Mouse (Mus musculus) heart, adult 18-20 months (tissue): ENCODE measurements around the gene Tmem107. TPM values are rescaled to one million over a fixed set of nuclear protein-coding genes. Genes with fewer than 3 reads are reported as not detected.

ENCODE experiments used
- DNase-seq, 2 experiments: peaks; one replicate each; pipeline ENCODE4 v3.0.0; 2021 to 2022; ENCODE audit warnings: mixed read lengths in 1 of 2
- long read RNA-seq, 2 experiments: library from polyadenylated mRNA; stranded (forward); transcript quantifications; one replicate each; pipeline ENCODE4 v2.0.0; 2021
- total RNA-seq, 2 experiments: library from RNA; stranded (reverse); gene quantifications; 2 replicates each; pipeline ENCODE4 v1.2.3; 2021

Gene Tmem107
- 1 to 10 TPM; 5.3 to 7.0 TPM for total RNA-seq
- long read RNA-seq, experiment 1, transcript Tmem107-201 (5 exons, 779 nt), result major isoform, 6 of 7 reads
- long read RNA-seq, experiment 1, partial matches to known transcripts, result 1 of 7 reads
- long read RNA-seq, experiment 1, other reads (novel, unspliced or antisense), result 0 of 7 reads
- long read RNA-seq, experiment 2, result 0 reads

DNA sequence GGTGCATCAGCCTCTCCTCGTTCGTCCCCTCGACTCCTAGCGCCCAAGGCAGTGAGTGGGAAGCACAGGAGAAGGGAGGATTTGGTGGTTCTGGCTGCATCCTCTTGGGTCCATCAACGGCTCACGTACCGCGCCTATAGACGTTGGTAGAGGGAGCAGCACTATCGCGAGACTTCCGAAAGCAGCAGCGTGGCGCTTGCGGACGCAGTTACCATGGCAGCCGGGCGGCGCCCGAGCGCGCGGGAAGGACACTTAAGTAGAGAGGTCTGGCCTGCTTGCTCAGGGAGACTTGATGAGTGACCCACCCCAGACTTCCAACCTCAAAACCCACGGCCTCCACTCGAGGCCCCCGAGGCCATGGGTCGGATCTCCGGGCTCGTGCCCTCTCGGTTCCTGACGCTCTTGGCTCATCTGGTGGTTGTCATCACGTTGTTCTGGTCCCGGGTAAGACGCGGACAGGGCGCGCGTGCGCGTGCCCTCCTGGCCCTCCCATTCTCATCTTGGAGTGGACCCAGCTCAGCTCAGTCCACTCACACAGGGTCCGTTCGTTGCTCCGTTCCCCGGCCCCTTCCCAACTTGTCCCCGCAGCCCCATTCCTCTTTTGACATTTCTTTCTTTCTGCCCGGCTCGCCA is at the start of gene Tmem107:
Gene Tmem107, plus strand, starts transcription at position 217 of the 633 bp plus-strand sequence.
- peak; percentile 96 to 97 for DNase-seq

DNA sequence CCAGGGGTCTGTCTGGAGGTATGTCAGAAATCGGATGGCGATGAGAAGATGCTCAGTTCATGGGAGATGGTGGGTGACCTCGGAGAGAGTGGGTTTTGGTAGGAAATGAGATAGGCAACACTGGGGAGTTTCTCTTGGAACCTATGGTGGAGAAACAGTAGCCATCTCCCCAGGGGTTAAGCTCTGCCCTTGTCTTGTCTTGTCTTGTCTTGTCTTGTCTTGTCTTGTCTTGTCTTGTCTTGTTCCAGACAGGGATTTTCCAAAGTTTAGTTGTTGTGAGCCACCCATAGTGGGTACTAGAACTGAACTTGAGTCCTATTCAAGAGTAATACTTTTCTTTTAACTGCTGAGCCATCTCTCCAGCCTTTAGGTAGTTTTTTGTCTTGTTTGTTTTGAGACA is 44.0 kb upstream of the Tmem107 start:
- no peak for DNase-seq

DNA sequence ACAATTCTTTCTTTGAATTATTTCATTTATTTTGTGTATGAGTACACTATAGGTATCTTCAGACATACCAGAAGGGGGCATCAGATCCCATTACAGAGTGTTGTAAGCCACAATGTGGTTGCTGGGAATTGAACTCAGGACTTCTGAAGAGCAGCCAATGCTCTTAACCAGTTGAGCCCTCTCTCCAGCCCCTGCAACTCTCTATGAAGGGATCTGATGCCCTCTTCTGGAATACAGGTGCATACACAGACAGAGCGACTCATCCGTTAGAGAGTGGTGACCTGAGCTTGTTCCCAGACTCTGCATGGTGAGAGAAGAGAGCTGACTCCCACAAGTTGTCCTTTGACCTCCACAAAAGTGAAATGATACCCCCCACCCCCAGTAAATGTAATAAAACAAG is 41.8 kb upstream of the Tmem107 start:
- DNase-seq, result no peak

DNA sequence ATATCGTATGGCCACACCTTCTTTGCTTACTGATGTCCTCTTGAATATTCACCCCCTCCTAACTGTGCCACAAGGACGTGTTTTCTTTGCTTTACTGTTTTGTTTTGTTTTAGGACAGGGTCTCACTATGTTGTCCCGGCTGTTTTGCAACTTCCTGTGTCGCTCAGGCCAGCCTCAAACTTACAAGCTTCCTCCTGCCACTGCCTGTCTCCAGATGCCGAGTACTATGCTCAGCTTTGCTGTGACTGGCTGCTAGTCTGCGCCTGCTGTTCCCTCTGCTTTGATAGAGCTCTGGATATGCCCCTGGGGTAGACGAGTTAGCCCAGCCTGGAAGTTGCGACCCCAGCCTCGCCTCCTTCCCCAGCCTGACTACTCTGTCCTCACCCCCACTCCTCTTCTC is 37.1 kb upstream of the Tmem107 start:
- peak in 1 of 2 experiments; percentile 25 for DNase-seq

DNA sequence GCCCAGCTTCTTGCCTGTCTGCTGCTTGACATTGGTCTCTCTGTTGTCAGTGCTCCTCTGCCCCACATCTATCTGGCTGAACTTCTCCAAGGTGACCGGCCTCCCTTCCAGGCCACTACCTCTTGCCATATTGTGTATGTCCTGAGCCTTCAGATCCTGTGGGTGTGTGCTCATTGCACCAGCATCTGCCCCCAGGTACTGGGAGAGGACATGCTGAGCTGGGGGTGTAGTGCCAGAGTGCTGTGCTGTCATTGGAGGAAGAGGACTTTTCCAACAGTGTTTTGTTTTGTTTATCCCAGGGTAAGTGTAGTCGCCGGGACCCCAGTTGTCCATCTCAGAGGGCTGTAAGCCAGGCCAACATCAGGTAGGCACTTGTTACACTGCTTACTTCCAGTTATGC is 36.0 kb upstream of the Tmem107 start:
- no peak for DNase-seq

DNA sequence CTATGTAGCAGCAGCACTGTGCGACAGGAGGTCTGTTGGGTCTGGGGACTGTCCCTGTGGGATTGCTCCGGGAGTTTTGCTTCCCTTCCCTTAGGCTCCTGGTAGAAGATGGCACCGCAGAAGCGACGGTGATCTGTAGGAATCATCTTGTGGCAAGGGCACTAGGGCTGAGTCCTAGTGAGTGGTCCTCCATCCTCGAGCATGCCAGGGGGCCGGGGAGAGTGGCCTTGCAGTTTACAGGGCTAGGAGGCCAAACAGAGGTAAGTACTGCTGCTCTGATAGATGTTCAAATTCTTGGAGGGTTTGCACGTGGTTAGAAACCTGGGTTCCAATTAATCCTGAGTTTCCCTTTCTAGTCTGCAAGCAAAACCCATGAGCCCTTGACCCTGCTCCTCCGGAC is 35.2 kb upstream of the Tmem107 start:
- no peak for DNase-seq

DNA sequence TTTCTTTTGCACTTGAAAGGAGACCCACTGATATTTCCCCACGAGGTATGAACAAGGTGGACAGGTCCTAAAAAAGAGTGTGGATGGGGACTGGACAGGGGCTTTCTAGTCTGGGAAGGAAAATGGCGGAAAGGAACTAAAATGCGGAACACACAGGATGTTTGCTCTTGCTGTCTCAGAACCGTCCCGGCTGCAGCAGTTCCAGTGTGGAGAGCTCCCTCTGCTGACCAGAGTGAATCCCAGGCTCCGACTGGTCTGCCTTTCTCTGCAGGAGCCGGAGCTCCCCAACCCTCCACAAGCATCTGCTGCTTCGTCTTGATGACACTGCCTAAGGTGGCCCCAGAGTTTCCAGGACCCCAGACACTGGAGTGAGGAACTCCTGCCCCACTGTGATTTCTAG is 34.8 kb upstream of the Tmem107 start:
- DNase-seq, result peak; percentile 91 to 94

DNA sequence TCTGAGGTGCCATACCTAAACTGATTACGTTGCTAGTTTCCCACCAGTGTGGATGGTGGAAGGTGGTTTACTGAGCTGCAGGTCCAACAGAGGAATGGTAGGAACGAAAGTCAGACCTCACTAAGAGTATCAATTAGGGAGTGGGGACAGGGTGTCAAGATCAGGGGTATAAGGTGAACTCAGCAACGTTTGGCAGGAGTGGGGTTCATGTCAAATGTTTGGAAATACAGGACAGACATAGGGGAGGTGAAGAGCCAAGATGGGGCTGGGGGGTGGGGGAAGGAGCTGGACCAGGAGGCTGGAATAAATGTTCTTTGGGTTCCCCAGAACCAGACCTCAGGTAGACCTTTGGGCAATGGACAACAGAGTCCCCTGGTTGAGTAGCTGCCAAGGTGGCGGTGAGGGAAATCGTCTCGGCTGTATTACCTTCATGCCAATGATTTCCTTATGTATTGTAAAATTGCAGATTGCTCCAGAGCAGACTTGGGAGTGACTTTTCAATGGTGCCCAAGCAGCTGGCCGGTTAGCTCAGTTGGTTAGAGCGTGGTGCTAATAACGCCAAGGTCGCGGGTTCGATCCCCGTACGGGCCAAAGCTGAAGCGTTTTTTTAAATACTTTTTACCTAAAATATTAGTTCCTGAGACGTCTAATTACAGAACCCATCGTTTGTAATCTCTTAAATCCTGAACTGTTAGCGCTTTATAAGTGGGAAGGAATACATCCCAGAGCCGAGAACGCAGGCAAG is 33.9 kb upstream of the Tmem107 start:
- peak; percentile 91 to 96 for DNase-seq

DNA sequence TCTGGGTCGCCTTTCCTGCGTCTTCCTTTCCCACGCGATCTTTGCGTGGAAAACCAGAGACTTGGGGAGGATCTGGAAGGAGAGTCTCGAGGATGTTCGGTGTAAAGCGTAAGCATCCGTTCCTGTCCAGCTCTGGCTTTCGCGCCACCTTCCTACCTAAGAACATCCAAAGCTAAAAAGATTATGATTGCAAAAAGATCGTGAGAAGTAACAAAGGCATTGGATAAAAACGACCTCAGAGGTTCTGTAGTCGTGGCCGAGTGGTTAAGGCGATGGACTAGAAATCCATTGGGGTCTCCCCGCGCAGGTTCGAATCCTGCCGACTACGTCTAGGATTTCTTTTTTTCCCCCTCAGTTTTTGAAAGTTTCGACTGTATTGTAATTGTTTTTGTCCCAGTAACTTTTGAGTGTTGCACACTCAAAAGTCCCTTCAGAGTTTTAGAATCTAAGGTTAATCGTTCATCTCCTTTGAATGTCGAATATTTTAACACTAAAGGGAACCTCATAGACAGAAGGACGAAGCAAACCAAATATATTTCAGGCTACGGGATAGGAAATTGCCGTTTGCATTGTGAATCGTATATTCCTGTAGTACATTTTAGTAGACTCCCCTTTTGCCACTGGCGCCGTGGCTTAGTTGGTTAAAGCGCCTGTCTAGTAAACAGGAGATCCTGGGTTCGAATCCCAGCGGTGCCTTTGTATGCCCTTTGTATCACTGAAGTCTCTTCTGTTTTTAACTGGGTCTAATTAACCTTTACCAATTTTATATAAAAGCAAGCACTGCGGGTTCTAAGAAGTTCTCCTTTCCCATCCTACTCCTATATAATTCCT is 33.2 kb upstream of the Tmem107 start:
- DNase-seq, result peak; percentile 90 to 94

DNA sequence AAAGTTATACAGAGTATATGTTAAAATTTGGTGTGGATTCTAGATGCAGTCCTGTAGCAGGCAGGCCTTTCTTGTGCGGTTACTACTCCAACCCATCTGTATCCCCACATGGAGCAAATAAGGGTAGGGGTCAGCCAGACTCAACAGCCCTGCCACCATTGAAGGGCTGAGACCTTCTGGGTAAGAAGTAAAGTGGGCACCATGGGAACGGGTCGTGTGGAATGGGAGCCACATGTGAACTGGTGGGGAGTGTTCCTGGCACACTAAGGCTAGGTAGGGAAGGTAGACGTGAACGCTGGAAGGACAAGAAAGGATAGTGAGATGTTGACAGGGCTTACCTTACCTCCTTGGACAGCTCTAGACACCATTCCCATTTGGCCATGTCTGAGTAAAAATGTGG is 32.4 kb upstream of the Tmem107 start:
- DNase-seq, result no peak

DNA sequence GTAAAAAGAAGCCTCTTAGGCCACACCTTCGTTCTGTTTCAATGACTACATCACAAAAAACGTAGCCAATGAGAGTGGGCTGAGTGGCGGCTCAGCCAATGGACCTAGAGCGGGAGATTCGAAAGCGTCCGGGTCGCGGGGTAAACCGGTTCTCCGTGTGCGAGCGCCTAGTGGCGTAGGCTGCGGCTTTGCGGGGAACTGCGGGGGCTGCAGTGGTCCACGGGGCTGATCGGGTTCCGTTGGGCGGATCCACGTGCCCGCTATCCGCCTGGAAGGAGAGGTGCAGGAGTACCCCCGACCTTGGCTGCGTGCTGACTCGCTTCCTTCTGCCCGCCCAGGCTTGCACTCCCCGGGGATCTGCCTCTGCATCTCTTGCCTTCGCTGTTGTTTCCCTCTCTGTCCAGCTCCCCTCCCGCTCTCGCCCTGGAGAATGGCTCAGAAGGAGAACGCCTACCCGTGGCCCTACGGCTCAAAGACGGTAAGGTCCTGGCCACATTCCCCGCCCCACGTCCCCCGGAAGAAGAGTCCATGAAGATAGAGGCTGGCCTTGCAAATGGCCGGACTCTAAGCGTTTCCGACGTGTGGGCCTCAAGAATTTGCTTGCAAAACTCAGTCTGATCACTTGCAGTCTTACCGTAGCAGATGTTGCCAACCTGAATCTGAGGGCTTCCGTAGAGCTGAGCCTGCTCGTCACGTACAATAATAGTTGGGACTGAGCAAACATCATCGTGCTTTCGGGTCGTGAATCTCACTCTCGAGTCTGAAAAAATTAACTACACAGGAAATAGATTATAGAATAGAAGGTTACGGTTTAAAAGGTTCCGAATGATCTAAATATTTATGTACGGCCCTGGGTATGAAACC is 24.8 kb upstream of the Tmem107 start, which contains the start of gene Aurkb:
Gene Aurkb, plus strand, starts transcription at position 117 of the 864 bp plus-strand sequence.
- DNase-seq, result peak; percentile 87 to 89

DNA sequence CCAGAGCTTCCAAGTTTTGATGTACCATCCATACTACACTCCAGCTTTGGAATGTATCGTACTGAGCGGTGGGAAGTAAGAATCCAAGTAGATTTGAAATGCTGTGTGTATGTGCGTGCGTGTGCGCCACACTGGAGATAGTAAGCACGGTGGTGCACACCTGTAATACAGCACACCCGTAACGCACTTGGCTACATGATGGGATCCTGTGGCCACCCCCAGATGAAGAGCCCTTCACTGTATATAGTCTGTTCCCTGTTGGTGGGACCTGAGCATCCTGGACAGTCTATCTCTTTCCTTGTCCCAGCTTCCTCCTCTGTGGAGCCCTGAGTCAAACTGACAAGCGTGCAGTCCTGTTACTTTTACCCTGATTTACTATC is 24.2 kb upstream of the Tmem107 start:
- DNase-seq, result no peak

DNA sequence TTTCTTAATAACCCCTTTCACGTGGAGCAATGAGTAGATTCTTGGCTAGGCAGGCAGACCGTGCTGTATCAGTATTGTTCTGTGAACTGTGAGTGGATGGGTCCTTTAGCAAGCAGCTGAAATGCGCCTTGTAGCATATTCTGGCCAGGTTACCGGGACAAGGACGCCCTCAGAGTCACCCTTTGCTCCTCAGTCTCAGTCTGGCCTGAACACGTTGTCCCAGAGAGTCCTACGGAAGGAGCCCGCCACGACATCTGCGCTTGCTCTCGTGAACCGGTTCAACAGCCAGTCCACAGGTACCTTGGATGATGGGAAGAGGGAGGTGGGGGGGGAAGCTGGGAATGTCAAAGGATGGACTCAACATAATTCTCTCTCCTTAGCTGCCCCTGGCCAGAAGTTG is 23.0 kb upstream of the Tmem107 start:
- no peak for DNase-seq

DNA sequence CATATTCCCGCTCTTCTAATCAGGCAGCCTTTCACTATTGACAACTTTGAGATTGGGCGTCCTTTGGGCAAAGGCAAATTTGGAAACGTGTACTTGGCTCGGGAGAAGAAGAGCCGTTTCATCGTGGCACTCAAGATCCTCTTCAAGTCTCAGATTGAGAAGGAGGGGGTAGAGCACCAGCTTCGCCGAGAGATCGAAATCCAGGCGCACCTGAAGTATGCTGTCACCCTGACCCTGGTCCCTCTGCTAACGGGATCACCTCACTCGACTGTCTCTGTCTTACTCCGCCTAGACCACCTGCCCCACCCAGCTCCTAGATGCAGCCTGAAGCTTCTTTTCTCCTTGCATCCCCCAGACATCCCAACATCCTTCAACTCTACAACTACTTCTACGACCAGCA is 22.5 kb upstream of the Tmem107 start:
- no peak for DNase-seq

DNA sequence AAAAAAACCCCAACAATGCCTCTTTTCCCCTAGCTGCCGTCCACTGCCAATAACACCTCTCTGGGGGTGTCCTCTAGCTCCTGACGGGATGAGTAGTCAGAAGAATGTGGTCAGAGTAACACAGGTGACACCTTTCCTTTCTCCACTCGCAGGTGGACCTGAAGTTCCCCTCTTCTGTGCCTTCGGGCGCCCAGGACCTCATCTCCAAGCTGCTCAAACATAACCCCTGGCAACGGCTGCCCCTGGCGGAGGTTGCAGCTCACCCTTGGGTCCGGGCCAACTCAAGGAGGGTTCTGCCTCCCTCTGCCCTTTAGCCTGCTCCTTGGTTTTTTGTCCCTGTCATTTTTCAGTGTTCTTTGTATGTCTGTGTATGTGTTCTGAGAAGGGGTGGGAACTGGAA is 19.9 kb upstream of the Tmem107 start:
- no peak for DNase-seq

DNA sequence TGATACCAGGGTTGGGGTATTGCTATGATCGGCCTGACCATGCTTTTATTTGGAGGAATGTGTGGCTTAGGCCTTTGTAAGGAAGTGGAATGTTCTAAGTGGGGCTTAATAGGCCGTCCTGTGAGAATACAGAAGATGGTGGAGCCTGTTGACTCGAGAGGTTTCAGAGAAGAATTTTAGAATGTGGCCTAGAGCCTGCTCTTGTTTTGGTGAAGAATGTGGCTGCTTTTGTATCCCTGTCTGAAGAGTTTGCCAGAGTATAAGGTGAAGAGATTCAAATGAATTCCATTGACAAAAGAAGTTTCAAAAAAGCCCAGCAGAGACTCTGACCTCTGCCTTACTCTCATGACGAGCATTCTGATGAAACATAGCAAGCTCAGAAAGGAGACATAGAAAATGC is 18.8 kb upstream of the Tmem107 start:
- no peak for DNase-seq

DNA sequence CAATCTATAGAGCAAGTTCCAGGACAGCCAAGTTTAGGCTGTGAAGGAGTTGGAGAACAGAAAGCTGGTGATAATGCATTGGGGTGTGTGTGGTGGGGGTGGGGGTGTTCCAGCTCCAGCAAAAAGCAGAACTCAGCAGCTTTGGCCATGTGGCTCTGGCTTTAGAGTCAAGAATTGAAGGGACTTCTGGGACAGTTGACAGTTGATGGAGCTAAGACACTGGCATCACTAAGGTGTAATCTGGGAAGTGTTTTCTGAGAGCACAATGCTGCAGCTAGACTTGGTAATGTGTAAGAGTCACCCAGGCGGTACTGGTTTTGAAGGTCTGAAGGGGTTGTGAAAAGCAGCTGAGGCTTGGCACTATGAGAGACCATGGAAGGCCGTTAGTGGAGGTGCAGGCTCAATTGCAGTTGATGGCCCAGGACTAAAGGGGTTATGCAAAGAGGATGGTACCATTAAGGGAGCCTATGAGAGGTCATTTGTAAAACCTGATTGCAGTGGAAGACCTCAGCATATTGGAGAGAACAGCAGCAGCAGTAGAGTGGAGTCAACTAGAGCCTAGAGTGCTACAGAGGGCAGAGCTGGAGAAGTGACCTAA is 17.7 kb upstream of the Tmem107 start:
- no peak for DNase-seq

DNA sequence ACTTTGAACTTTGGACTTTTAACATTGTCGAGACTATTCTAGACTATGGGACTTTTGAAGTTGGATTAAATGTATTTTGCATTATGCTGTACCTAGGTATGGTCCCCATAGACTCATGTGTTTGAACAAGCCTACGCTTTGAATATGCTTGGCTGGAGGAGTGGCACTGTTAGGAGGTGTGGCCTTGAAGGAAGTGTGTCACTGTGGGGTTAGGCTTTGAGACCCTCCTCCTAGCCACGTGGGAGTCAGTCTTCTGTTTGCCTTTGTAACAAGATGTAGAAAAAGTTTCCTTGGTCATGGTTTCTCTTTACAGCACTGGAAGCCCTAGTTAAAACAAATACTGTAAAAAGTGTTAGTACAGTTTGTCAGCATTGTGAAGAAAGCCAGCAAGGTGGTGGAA is 16.8 kb upstream of the Tmem107 start:
- DNase-seq, result no peak

DNA sequence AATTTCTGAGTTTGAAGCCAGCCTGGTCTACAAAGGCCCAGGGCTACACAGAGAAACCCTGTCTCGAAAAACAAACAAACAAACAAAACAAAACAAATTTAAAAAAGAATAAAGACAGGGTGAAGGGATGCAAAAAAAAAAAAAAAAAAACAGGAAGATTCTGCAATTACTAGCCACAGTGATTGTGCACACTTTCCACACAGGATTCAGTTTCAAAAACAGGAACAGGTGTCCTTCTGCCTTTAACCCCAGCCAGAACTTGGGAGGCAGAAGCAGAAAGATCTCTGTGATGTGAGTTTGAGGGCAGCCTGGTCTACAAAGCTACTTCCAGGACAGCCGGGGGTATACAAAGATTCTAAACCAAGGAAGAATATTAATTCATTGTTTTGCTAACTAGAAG is 12.3 kb upstream of the Tmem107 start:
- no peak for DNase-seq

DNA sequence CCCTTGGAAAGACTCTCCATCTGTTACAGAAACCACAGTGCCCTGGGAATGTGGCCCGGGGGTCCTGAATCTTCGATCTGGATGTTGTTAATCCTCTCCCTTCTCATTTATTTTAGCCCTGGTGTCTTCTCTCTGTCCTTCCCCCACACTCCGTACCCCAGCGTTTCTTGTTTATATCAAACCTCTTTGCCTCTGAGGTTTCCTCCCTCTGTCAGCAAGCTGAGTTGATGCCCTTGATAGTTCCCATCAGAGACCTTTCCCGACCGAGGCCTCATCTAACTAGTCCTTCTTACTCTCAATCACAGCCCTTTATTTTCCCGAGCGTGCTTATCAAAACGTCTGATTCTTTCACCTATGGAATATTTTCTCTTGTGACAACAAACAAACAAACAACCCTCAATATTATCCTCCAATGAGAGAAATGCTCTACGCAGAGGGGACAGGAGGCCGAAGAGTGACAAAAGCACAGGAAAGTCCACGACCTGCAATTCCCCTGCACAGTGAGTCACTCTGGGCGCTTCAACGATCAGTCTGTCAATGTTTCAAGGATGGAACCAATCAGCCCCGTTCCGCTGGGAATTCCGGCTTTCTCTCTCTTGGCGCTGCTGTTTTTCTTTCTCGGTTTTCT is 11.8 kb upstream of the Tmem107 start:
- DNase-seq, result no peak
